In genomic region chr13:56601199-56601598, GRCm38 (mm10) we compare ENCODE assay signal across 10 mouse cellular contexts. TPM values are rescaled to one million over a fixed set of nuclear protein-coding genes. Genes with fewer than 3 reads are reported as not detected.
A peak's percentile ranks its signal among the peaks of the same experiment; 100 is the strongest.
DNase-seq lines count a peak whose midpoint lies in the region; ATAC-seq and TF ChIP-seq lines count a peak whose summit lies in the region.
"Had no signal": no experiment of that assay in that cellular context is flagged by ENCODE, and none has a peak within 500 bp of the region (broad histone marks: within the 10 kb centered on the region; RNA-seq: fewer than 3 reads in every experiment).

No protein-coding gene starts in this region.

- H3K9ac ChIP-seq in heart, embryonic 14.5 days (ENCODE audit: low read length) = peak overlapping the region; percentile 13
- no peak overlapping the region for H3K9ac ChIP-seq in forebrain, embryonic 14.5 days (ENCODE audit: low read length)

- H3K4me2 ChIP-seq in heart, embryonic 14.5 days (ENCODE audit: low read length) = peak overlapping the region; percentile 8; the same call in 1 of the 2 replicates
- H3K4me2 ChIP-seq in forebrain, embryonic 14.5 days (ENCODE audit: low read length) = no peak overlapping the region

- peak; percentile 61; the same call in 1 of the 2 replicates for ATAC-seq in heart, embryonic 14.5 days (ENCODE audit: insufficient number of reproducible peaks, insufficient read depth, low FRiP score, low read depth)
- ATAC-seq in activated CD4-positive, CD25-positive, alpha-beta regulatory T cell, adult 4 months = no peak
- no peak; the same call in 1 of the 2 replicates for ATAC-seq in forebrain, embryonic 14.5 days

- intact Hi-C loops in left cerebral cortex, postnatal 14 days (cut with DNase I) = no loop called here

- H3K27ac ChIP-seq in heart, embryonic 14.5 days (replicated peaks in 1 of 2; ENCODE audit: control insufficient read depth in 1 of 2, insufficient read depth in 1 of 2, low read depth in 2 of 2, low read length in 2 of 2) = peak overlapping the region; percentile 73 to 76
- no peak overlapping the region for H3K27ac ChIP-seq in forebrain, embryonic 14.5 days (ENCODE audit: low read depth, low read length)

- DNase-seq in heart, adult 11 months = peak; percentile 96
- no peak for DNase-seq in heart, adult 8-10 months (ENCODE audit: low spot score)
- peak; percentile 55 for DNase-seq in brain, embryonic 14.5 days (ENCODE audit: low read depth)
- DNase-seq in lung, postnatal 36 days = peak; percentile 46
- no peak for DNase-seq in left cerebral cortex, postnatal 14 days (ENCODE audit: low spot score in 2 of 2)
- DNase-seq in forebrain, embryonic 14.5 days (ENCODE audit: low spot score) = no peak

- no peaks in the 10 kb centered on the region for H3K36me3 ChIP-seq in heart, embryonic 14.5 days (ENCODE audit: control insufficient read depth, insufficient read depth, low read length)
- no peaks in the 10 kb centered on the region for H3K36me3 ChIP-seq in forebrain, embryonic 14.5 days (ENCODE audit: control insufficient read depth, insufficient read depth, low read length)

- H3K27me3 ChIP-seq in heart, embryonic 14.5 days (ENCODE audit: control insufficient read depth, insufficient read depth, low read length) = no peaks in the 10 kb centered on the region
- H3K27me3 ChIP-seq in forebrain, embryonic 14.5 days (replicated peaks; ENCODE audit: control insufficient read depth, insufficient read depth, low read length) = no peaks in the 10 kb centered on the region

- TF ChIP-seq CTCF in brain, embryonic 14.5 days (IDR thresholded peaks at IDR 0.05; ENCODE audit: borderline replicate concordance, extremely low read depth, insufficient read depth, insufficient read length) = no peak

- 13% methylated on average over 11 of the region's 11 CpGs for WGBS in heart, embryonic 14.5 days
- WGBS in forebrain, embryonic 14.5 days = 61% methylated on average over 11 of the region's 11 CpGs

- H3K4me1 ChIP-seq in heart, embryonic 14.5 days (ENCODE audit: control insufficient read depth in 2 of 2, insufficient read depth in 2 of 2, low read length in 2 of 2) = peaks cover 38 to 49% of the 10 kb centered on the region in 2 experiments
- peaks cover 15% of the 10 kb centered on the region for H3K4me1 ChIP-seq in forebrain, embryonic 14.5 days (ENCODE audit: control insufficient read depth, insufficient read depth, low read length)

- H3K4me3 ChIP-seq in heart, embryonic 14.5 days (ENCODE audit: control insufficient read depth in 1 of 2, insufficient read depth in 1 of 2, low read depth in 1 of 2, low read length in 2 of 2) = no peak overlapping the region
- no peak overlapping the region for H3K4me3 ChIP-seq in forebrain, embryonic 14.5 days (ENCODE audit: low read depth, low read length)

- no peak for TF ChIP-seq POLR2A in brain, embryonic 14.5 days (IDR thresholded peaks at IDR 0.05; ENCODE audit: borderline replicate concordance, extremely low read depth, insufficient read depth, insufficient read length, poor library complexity, severe bottlenecking)

- H3K9me3 ChIP-seq in heart, embryonic 14.5 days (ENCODE audit: control insufficient read depth, low read length) = no peaks in the 10 kb centered on the region
- H3K9me3 ChIP-seq in forebrain, embryonic 14.5 days (replicated peaks; ENCODE audit: control insufficient read depth, low read length) = no peaks in the 10 kb centered on the region

RNA-seq across cellular contexts. Expression of gene Tgfbi, which starts 8.1 kb away (rescaled TPM):
- total RNA-seq in heart, adult 8-10 months (2022) = 10 to 100 TPM; 10.2 to 16.8 (median 14.4) TPM
- 4.1 and 7.0 TPM in 2 replicates for polyA plus RNA-seq in brain, embryonic 14.5 days (2012; rRNA removed)
- polyA plus RNA-seq in heart, embryonic 14.5 days (2014; fragmentation: Nextera tagmentation; extraction: Ambion mirVana) = 37.7 and 46.2 TPM in 2 replicates
- polyA plus RNA-seq in activated CD4-positive, CD25-positive, alpha-beta regulatory T cell, adult 4 months (2017; shearing (Covaris generic)) = under 1 TPM; 0.28 to 0.44 TPM
- 1 to 10 TPM; 3.5 TPM for total RNA-seq in left cerebral cortex, postnatal 14 days (2021)
- 3.0 and 3.8 TPM in 2 replicates for polyA plus RNA-seq in forebrain, embryonic 14.5 days (2014; fragmentation: Nextera tagmentation; extraction: Ambion mirVana)

RNA-seq across cellular contexts. Expression of gene Lect2, which starts 52.9 kb away (rescaled TPM):
- not detected for total RNA-seq in heart, adult 8-10 months (2022)
- polyA plus RNA-seq in brain, embryonic 14.5 days (2012; rRNA removed) = 0.14 TPM in 1 of 2 replicates, not detected in the other
- not detected in 2 replicates for polyA plus RNA-seq in heart, embryonic 14.5 days (2014; fragmentation: Nextera tagmentation; extraction: Ambion mirVana)
- polyA plus RNA-seq in activated CD4-positive, CD25-positive, alpha-beta regulatory T cell, adult 4 months (2017; shearing (Covaris generic)) = not detected
- not detected for total RNA-seq in left cerebral cortex, postnatal 14 days (2021)
- not detected in 2 replicates for polyA plus RNA-seq in forebrain, embryonic 14.5 days (2014; fragmentation: Nextera tagmentation; extraction: Ambion mirVana)
- polyA plus RNA-seq: gonadal fat pad, adult 2 months; testis, adult 2 months had no signal

Comparison
In these comparisons a context has a peak if more than half of its experiments do, and no peak if none do; other contexts are left out.
1. DNase-seq: peak in heart, adult 11 months (single experiment), brain, embryonic 14.5 days (single experiment) and lung, postnatal 36 days (single experiment); none in heart, adult 8-10 months (single experiment), left cerebral cortex, postnatal 14 days (0 of 2) and forebrain, embryonic 14.5 days (single experiment).